Mouse (Mus musculus) lung, postnatal 36 days (tissue): Measurements from ENCODE around the gene Ndufaf7.

Source experiments
- DNase-seq: peaks from one replicate; pipeline ENCODE4 v3.0.0; 2022; ENCODE audit warnings: mixed read lengths

Gene Ndufaf7

GRCm38 (mm10) chr17:78936466-78937228 lies at the start of gene Ndufaf7, which contains the start of gene Cebpz:
Gene Ndufaf7, plus strand, starts transcription at chr17:78937136.
Gene Cebpz, minus strand, starts transcription at chr17:78937066.
- DNase-seq, result peak; percentile 99

DNA sequence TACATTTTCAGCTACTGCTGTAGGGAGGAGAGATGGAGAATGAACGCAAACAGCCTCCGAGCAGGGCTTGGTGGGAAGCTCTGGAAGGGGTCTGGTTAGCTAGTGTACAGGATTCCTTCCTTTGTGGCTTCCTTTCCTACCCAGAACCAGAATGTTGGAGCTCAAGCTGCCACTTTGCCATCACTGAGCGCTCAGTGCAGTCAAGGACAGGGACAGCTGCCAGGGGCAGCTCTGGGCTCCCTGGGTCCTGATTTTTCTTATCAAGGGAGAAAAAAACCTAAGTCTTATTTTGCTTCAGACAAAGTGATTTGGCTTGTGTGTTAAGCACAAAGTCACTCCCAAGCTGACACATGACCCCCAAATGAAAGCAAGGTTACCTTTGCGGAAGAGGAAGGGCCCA lies 48.4 kb upstream of the Ndufaf7 start:
- DNase-seq, result no peak

DNA sequence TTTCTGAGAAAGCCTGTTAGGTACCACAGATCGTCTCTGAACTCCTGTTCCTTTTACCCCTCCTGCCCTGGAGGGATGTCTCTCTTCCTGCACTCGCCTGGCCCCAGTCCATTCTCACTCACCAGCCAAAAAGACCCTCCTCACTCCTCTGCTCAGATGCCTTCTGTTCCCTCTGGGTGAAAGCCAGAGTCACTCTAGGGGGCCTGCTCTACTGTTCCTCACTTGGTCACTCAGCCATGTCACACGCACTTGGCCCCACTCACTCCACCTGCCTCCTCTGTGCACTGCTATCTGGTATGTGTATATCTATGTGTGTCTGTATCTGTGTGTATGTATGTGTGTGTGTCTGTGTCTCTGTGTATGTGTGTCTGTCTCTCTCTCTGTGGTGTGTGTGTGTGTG lies 47.8 kb upstream of the Ndufaf7 start:
- no peak for DNase-seq

DNA sequence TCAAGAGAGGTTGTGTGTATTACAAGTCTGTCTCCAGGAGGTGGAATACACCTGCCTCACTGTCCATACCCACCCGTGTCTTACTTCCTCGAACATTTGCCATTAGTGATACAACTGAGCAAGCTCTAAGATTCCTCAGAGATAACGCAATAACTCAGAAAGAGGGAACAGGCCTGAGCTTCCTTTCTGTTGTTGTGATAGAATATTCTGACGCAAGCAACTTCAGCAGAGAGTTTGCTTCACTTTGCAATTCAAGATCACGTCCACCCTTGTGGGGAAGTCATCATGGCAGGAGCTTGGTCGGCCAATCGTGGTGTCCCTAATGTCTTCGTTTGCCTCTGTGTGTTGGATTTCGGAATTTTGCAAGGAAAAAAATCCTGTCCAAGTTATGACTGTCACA lies 45.9 kb upstream of the Ndufaf7 start:
- DNase-seq, result peak; percentile 13

- no peak for DNase-seq
Measured at GRCm38 (mm10) chr17:78894991-78895390, 41.9 kb upstream of the Ndufaf7 start.

- peak; percentile 75 for DNase-seq
Measured at GRCm38 (mm10) chr17:78895394-78895793, 41.5 kb upstream of the Ndufaf7 start.

DNA sequence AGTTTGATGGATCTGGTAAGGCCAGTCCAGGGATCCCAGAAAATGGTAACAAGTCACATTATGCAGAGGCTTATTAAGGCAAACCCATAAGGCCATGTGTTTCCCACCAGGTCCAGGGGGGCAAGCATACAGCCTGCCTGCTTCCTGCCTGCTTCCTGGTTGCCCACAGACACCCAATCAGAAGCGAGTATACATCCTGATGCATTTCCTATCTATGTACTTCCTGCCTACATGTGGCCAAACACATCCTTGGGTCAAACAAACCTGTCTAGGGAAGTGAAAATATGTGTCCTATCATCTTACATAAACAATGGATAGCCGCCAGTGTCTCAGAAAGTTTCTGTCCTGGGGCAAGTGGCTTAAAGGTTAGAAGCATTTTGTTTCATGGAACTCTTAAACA lies 33.8 kb upstream of the Ndufaf7 start:
- DNase-seq, result no peak

- DNase-seq, result no peak
Measured at GRCm38 (mm10) chr17:78906892-78907291, 30.0 kb upstream of the Ndufaf7 start, which contains the start of gene Sult6b1. Gene Sult6b1, minus strand, starts transcription at chr17:78906992.

GRCm38 (mm10) chr17:78909374-78909773 lies 27.6 kb upstream of the Ndufaf7 start:
- DNase-seq, result no peak

GRCm38 (mm10) chr17:78912861-78913281 lies 24.1 kb upstream of the Ndufaf7 start:
- peak; percentile 17 for DNase-seq

GRCm38 (mm10) chr17:78913921-78914320 lies 23.0 kb upstream of the Ndufaf7 start:
- no peak for DNase-seq

- DNase-seq, result no peak
Measured at GRCm38 (mm10) chr17:78915772-78916171, 21.2 kb upstream of the Ndufaf7 start.

DNA sequence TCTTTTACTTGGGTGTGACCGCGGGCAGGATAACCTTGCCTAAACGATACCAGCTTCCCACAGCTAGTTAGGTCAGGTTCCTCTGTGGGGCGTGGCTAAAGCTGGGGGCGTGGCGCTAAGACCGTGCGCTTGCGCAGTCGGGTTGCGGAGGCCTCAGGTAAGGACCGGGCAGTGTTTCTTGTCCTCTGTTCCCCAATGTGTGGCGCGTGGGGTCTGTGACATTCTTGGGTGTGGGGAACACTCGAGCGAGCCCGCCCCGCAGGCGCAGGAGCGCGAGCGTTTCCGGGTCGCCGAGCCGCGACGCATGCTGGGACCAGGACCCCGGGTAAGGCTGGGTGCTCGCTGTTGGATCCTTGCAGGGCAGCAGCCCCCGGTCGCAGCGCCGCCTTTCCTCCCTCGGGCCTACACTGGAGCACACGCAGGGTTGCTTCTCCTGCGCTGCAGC lies 20.5 kb upstream of the Ndufaf7 start, which contains the start of gene Cebpzos:
Gene Cebpzos (plus strand): TSS at position 132 of the 445 bp plus-strand sequence.
- DNase-seq, result peak; percentile 92

- no peak for DNase-seq
Measured at GRCm38 (mm10) chr17:78916899-78917298, 20.0 kb upstream of the Ndufaf7 start.

DNA sequence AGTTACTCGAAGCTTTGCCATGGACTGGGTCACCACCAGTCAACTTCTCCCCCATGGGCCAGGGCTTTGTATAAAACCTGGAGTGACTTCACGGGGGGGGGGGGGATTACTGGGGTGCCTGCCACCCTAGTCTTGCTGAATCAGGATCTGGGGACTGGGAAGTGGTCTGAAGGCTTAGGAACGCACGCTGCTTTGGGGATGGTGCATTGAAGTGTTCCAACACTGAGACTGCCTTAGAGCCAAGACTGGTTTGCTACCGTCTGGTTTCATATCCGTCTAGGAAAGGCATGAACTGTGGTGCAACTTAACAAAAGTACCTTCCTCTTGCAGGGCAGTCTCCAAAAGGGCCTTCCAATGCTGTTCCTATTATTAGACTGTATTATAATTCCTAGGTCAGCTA lies 19.2 kb upstream of the Ndufaf7 start:
- DNase-seq, result no peak

GRCm38 (mm10) chr17:78935857-78936256 lies 1.1 kb upstream of the Ndufaf7 start:
- no peak for DNase-seq

DNA sequence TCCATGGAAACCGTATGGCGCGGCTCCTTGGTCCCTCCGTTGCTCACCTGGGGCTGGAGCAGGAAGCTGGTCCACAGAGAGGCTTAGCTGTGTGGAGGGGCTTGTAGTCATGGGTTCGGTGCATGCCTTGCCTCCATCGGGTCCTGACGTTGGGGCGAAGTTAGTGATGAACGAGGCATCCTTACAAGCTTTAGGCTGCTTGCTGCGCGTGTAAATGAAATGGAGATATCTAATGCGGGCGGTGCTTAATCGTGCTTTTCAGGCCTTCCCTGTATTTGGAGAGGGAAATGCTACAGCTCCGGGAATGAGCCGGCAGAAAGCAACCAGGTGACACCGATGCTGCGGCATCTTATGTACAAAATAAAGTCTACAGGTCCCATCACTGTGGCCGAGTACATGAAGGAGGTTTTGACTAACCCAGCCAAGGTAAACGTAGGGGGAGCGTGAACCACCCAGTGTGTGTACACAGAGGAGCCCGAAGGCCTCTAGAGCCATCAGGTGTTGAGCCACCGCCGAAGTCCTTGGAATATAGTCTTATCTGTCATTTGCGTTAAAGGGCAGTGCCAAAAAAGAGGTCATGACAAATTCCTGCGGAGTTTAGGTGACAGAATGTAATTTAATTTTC lies 405 bp downstream of the Ndufaf7 start:
- DNase-seq, result no peak

GRCm38 (mm10) chr17:78938927-78939326 lies 2.0 kb downstream of the Ndufaf7 start:
- DNase-seq, result peak; percentile 37

GRCm38 (mm10) chr17:78942579-78942978 lies 5.6 kb downstream of the Ndufaf7 start:
- DNase-seq, result no peak

DNA sequence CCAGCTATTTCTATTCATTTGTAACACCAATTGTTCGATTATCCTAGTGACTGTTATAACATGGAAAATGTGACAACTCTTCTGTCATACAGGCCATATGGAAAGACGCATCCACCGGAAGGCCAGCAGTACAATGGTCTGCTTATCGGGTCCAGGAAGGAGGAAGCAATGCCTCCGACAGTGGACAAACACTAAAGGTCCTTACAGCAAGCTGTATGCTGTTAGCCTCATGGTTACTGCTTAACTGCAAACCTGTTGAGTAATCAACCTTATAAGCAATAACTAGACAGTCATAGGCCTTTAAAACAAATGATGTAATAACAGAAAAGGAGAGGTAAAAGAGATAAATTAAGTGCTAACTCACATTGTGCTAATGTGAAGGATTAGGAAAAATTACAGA lies 14.3 kb downstream of the Ndufaf7 start:
- no peak for DNase-seq

- no peak for DNase-seq
Measured at GRCm38 (mm10) chr17:78952070-78952469, 15.1 kb downstream of the Ndufaf7 start.

DNA sequence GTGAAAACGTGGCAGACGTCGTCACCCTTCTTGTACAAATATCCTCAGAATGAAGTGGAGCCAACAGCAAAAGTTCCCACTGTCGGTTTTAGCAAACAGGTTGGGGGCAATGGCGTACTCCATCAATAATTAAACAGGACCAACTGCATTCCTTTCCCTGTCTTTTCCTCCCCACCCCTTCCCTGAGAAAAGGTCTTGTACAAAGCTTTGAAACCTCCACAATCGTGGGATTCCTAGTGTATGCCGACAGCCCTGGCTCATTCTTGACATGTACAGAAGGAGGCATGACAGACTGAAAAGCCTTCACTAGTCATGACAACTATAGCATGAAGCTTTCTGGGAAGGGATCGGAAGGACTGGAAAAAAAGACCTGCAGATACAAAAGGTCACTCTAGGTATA lies 16.3 kb downstream of the Ndufaf7 start:
- DNase-seq, result peak; percentile 16

GRCm38 (mm10) chr17:78959473-78959872 lies 22.5 kb downstream of the Ndufaf7 start:
- DNase-seq, result no peak

- no peak for DNase-seq
Measured at GRCm38 (mm10) chr17:78964387-78964786, 27.5 kb downstream of the Ndufaf7 start.
